Mouse (Mus musculus) neural tube, embryonic 15.5 days (tissue): ENCODE measurements at regions not wholly inside any gene's neighbourhood (a gene's known extent, or its start where the extent isn't known, plus 50 kb on each side); places are given as distances from the start of the nearest gene placed in this dataset.

Experiments
- ATAC-seq: fragments of 200-750 bp; cut with Nextera tagmentation; 2 replicates; pipeline ENCODE4 v1.8.0; 2017; ENCODE audit warnings: mild to moderate bottlenecking, moderate TSS enrichment, moderate library complexity; ENCODE audit not compliant: low FRiP score
- H3K27ac ChIP-seq: fragments of 300-500 bp; sonication (generic); replicated peaks from 2 replicates; pipeline ENCODE4 v1.5.1; 2015; ENCODE audit warnings: mild to moderate bottlenecking, inconsistent platforms
- H3K27me3 ChIP-seq: fragments of 300-500 bp; sonication (generic); replicated peaks from 2 replicates; pipeline ENCODE4 v1.6.1; 2015; ENCODE audit warnings: inconsistent platforms
- H3K36me3 ChIP-seq: fragments of 300-500 bp; sonication (generic); 2 replicates; pipeline ENCODE4 v1.6.1; 2015; ENCODE audit warnings: inconsistent platforms
- H3K4me1 ChIP-seq: fragments of 300-500 bp; sonication (generic); 2 replicates; pipeline ENCODE4 v1.6.1; 2015; ENCODE audit warnings: inconsistent platforms
- H3K4me2 ChIP-seq: fragments of 300-500 bp; sonication (generic); 2 replicates; pipeline ENCODE4 v1.6.1; 2015; ENCODE audit warnings: inconsistent platforms, mild to moderate bottlenecking, moderate library complexity
- H3K4me3 ChIP-seq: fragments of 300-500 bp; sonication (generic); replicated peaks from 2 replicates; pipeline ENCODE4 v1.5.1; 2015; ENCODE audit warnings: mild to moderate bottlenecking, inconsistent platforms
- H3K9ac ChIP-seq: fragments of 300-500 bp; sonication (generic); replicated peaks from 2 replicates; pipeline ENCODE4 v1.6.1; 2015; ENCODE audit warnings: mild to moderate bottlenecking, inconsistent platforms
- H3K9me3 ChIP-seq: fragments of 300-500 bp; sonication (generic); replicated peaks from 2 replicates; pipeline ENCODE4 v1.6.1; 2016; ENCODE audit warnings: inconsistent platforms
- WGBS: fragments of 180-500 bp; shearing (Covaris S2); methylation state at CpG from one replicate; pipeline ENCODE4 v1.1.7; 2015; ENCODE audit warnings: mixed read lengths; 5-methylcytosine and 5-hydroxymethylcytosine counted together

DNA sequence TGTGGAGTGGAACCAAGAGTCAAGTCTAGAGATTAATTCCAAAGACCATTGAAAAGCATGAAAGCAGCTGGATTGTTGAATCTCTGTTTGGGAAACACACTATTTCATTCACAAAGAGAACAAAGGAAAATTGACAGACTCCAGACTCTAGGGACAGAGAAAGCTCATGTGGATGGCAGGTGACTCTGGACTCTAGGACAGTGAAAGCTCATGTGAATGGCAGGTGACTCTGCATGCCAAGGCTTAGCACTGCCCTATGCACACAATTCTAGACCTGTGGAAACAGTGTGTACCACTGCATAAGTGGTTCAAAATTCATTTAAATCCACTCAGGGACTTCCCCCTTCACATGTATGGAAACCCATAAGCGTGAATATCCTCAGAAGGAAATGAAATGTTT lies 486.0 kb upstream of the Fam92a start:
- Histone ChIP-seq H3K9ac (no peak overlapping the region), H3K4me1 (peaks cover 19% of the 10 kb centered on the region), H3K36me3 (no peaks in the 10 kb centered on the region), H3K4me2 (no peak overlapping the region), H3K27ac (no peak overlapping the region), H3K27me3 (no peaks in the 10 kb centered on the region), H3K4me3 (no peak overlapping the region), H3K9me3 (no peaks in the 10 kb centered on the region)
- 85% methylated on average over 1 of the region's 1 CpGs for WGBS
- no peak for ATAC-seq

DNA sequence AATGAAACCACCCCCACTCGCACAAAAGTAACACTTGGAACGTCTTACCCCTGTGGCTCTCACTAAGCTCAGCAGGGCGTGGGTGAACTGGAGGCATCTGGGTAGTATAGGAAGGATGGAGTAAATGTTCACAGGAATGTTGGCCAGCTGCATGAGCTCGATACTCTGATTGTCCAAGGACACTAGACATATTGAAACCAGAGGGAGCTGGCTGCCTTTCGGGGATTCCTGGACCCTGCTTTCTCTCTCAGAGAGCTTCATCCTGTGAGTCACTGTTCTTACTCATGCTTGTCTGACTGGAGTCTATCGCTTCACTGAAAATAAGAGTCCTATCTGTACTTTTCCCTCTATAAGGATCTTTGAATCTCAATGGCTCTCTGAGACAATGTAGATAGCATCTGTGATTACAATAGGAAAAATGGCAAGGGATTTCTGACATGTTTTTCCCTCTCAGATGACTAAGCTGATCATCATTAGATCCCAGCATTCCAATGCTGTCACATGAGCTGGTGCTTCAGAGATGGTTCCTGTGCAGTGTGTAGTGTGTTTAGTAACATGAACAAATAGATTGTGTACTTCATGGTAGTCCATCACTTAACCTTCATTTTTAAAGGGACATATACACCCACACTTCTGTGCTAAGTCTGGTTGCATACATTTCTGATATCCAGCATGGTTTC lies 485.2 kb upstream of the Fam92a start:
- H3K4me2 ChIP-seq, result no peak overlapping the region
- H3K9ac ChIP-seq, result no peak overlapping the region
- H3K9me3 ChIP-seq, result no peaks in the 10 kb centered on the region
- WGBS, result 85% methylated on average over 6 of the region's 6 CpGs
- ATAC-seq, result no peak; the same call in 1 of the 2 replicates
- no peaks in the 10 kb centered on the region for H3K27me3 ChIP-seq
- peaks cover 19% of the 10 kb centered on the region for H3K4me1 ChIP-seq
- H3K4me3 ChIP-seq, result no peak overlapping the region
- H3K36me3 ChIP-seq, result no peaks in the 10 kb centered on the region
- H3K27ac ChIP-seq, result no peak overlapping the region

DNA sequence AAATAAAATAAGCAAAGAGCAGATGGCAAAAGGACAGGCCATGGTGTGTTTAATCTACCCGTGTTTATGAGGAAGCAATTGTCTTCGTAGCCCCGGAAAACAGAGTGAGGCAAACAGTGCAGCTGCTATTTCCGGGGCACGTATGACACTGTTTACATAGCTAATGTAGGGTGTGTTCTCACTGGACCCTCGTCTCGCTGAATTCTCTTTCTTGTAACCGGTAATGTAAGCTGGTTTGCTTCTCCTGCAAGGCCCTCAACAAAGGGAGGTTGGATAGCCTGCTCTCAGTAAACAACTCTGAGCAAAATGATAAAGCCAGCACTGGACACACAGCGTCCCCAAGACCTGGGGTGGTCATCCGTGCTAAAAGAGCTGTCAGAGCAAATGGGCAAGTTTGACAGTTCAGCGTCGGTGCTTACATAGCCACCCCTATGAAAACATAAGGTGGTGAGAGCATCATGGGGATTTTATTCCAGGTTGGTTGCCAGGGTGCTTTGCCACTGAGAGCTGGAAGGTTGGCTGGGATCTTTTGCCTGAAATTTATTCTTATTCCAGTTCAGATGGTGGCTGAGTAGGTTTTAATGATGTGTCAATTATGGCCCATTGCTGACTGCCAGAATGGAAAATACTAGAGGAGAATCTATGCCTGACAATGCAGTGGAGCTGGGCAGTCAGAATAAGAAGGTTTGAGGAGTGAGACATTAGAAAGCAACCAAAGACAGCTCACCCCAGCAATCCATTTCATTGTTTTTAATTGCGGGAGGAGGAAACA lies 483.8 kb upstream of the Fam92a start:
- H3K27me3 ChIP-seq, result no peaks in the 10 kb centered on the region
- peak overlapping the region; percentile 49 for H3K27ac ChIP-seq
- no peak overlapping the region for H3K4me3 ChIP-seq
- no peaks in the 10 kb centered on the region for H3K36me3 ChIP-seq
- WGBS, result 28% methylated on average over 13 of the region's 13 CpGs
- H3K4me2 ChIP-seq, result peak overlapping the region; percentile 37
- peaks cover 19% of the 10 kb centered on the region for H3K4me1 ChIP-seq
- H3K9me3 ChIP-seq, result no peaks in the 10 kb centered on the region
- ATAC-seq, result peak; percentile 70
- 0 out of 2 replicates have a peak overlapping the region, but pooled peaks have one; percentile 1 for H3K9ac ChIP-seq

DNA sequence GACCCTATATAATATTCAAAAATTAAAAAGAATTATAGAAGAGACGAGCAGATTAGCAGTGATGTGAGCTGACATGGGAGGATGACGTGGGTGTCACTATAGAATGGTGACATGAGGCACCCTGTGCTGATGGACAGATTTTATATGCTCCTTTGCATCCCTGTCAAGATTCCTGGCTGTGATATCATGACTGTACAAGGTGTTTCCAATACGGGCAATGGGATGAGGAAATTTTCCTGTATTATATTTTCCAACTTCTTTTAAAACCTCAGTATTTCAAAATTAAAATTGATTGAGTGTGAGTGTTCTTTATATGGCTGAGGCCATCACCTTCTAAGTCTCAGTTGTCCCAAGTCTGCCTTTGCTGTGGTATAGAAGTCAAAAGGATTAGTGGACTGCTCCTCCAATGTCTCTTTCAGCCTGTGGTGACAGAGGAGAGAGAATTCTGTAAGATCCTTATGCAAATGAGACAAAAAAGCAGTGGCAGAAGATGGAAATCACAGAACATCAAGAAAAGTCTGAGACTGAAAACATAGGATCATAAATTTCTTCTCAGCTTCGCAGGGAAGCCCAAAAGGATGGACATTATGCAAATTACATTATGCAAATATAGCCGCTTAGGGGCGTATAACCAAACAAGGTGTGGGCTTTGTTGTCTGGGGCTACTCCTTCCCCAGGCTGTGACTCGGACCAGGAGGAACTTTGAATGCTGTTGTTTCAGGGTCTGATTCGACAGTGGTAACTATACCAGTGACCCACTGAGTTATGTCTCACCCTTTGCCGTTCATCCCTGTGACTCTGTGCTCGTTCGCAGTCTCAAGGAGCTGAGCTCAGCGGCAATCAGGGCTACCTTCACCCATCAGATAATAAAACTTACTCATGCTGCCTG lies 483.0 kb upstream of the Fam92a start:
- H3K9ac ChIP-seq, result 0 out of 2 replicates have a peak overlapping the region, but pooled peaks have one; percentile 1
- H3K4me2 ChIP-seq, result peak overlapping the region; percentile 37
- H3K27me3 ChIP-seq, result no peaks in the 10 kb centered on the region
- peak; percentile 76 for ATAC-seq
- peaks cover 19% of the 10 kb centered on the region for H3K4me1 ChIP-seq
- no peaks in the 10 kb centered on the region for H3K36me3 ChIP-seq
- peak overlapping the region; percentile 49 for H3K27ac ChIP-seq
- 29% methylated on average over 12 of the region's 12 CpGs for WGBS
- no peak overlapping the region for H3K4me3 ChIP-seq
- H3K9me3 ChIP-seq, result no peaks in the 10 kb centered on the region

DNA sequence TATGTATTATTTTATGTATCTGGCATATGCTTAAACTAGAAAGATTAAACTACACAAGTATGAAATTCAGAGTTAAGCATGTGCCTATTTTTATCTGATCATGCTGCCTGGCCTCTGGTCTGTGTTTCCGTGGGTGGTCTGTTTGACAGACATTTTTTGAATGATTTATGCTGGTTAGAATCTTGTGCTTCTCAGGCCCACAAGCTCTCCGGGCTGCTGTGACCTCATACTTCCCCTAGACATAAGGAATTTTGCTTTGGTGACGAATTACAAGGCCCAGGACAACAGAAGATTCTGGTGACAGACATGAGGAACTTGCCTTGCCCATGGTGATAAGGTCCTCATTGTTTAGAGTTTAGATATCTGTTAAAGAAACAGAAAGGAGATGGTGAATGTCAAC lies 475.9 kb upstream of the Fam92a start:
- no peaks in the 10 kb centered on the region for H3K27me3 ChIP-seq
- no peak overlapping the region for H3K9ac ChIP-seq
- H3K9me3 ChIP-seq, result no peaks in the 10 kb centered on the region
- no peaks in the 10 kb centered on the region for H3K36me3 ChIP-seq
- 76% methylated on average over 3 of the region's 3 CpGs for WGBS
- ATAC-seq, result no peak
- H3K4me1 ChIP-seq, result no peaks in the 10 kb centered on the region
- H3K27ac ChIP-seq, result no peak overlapping the region
- H3K4me2 ChIP-seq, result no peak overlapping the region
- no peak overlapping the region for H3K4me3 ChIP-seq

DNA sequence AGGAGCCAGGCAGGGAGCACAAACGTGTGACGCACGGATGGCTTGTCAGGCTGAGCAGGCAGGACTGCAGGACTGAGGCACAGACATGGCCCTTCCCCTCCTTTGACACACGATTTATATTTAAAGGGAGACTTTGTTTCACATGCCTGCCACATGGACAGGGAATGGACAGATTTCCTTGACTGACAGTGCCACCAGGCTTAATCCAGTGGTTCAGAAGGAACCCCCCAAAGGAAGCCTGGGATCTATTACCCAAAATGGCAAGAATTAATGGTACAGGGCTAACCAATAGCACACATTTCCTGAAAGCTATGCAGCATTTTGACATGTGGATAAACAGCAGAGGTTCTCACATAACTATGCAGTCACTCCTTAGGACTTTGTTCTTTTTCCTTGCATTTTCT lies 470.7 kb upstream of the Fam92a start:
- Histone ChIP-seq H3K9me3 (no peaks in the 10 kb centered on the region), H3K4me2 (no peak overlapping the region), H3K9ac (no peak overlapping the region), H3K4me1 (no peaks in the 10 kb centered on the region), H3K4me3 (no peak overlapping the region), H3K36me3 (no peaks in the 10 kb centered on the region), H3K27me3 (no peaks in the 10 kb centered on the region), H3K27ac (no peak overlapping the region)
- WGBS, result 41% methylated on average over 4 of the region's 4 CpGs
- ATAC-seq, result no peak

DNA sequence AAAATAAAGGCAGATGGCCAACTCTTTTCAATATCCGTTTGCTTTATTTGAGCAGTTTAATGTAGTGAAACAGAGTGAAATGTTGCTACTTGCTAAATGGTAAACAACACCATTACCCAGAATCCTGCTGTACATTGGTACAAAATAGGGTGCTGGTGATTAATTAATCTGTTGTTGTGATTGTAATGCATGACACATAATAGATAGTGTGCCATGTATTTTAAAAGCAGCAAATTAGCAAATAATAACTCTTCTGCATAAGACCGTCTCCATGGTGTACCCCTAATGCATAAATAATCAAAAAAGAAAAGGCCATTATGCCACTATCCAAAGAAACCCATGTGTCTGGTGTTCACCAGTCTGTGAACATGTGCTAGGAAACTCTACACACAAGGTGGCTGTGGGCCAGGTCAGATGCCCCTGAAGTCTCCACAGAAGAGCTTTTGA lies 457.6 kb upstream of the Fam92a start:
- H3K9ac ChIP-seq, result no peak overlapping the region
- peaks cover 4% of the 10 kb centered on the region; the same call in 1 of the 2 replicates for H3K4me1 ChIP-seq
- no peaks in the 10 kb centered on the region for H3K27me3 ChIP-seq
- no peak overlapping the region for H3K4me2 ChIP-seq
- H3K4me3 ChIP-seq, result no peak overlapping the region
- no peaks in the 10 kb centered on the region for H3K9me3 ChIP-seq
- ATAC-seq, result peak; percentile 80
- WGBS, result 17% methylated on average over 2 of the region's 2 CpGs
- H3K36me3 ChIP-seq, result no peaks in the 10 kb centered on the region
- no peak overlapping the region for H3K27ac ChIP-seq

DNA sequence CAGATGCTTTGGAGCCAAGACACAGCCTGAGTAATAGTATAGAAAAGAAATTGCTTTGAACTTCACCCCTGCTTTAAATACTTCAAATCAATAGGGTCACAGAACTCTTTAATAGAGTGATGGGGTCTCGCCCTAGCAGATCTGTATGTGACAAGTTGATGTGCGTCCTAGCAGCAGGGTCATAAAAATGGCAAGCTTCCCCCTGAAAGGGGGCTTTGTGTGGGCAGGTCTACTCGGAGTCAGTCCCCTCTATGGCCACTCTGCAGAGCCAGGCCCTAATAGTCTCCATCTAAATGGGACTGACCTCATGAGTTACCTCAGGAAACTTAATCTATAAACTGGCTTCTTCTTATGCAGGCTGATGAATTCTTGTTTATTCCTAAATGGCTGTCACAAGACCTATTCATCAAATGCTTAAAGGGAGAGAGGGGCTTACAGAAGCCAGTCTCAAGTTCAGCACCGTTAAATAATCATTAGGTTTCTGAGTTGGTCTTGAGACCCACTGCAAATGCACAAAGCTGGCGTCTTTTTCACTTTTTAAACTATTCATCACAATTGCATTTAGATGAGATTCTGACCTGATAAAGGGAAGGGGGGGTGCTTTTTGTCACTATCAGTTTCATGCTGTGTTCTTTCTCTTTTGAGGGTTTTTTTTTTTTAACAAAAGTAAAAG lies 457.0 kb upstream of the Fam92a start:
- no peaks in the 10 kb centered on the region for H3K27me3 ChIP-seq
- no peak overlapping the region for H3K27ac ChIP-seq
- no peaks in the 10 kb centered on the region for H3K36me3 ChIP-seq
- H3K9me3 ChIP-seq, result no peaks in the 10 kb centered on the region
- no peak overlapping the region for H3K4me3 ChIP-seq
- no peak overlapping the region for H3K4me2 ChIP-seq
- no peak overlapping the region for H3K9ac ChIP-seq
- H3K4me1 ChIP-seq, result peaks cover 4% of the 10 kb centered on the region; the same call in 1 of the 2 replicates
- no peak for ATAC-seq
- WGBS, result 14% methylated on average over 5 of the region's 5 CpGs

DNA sequence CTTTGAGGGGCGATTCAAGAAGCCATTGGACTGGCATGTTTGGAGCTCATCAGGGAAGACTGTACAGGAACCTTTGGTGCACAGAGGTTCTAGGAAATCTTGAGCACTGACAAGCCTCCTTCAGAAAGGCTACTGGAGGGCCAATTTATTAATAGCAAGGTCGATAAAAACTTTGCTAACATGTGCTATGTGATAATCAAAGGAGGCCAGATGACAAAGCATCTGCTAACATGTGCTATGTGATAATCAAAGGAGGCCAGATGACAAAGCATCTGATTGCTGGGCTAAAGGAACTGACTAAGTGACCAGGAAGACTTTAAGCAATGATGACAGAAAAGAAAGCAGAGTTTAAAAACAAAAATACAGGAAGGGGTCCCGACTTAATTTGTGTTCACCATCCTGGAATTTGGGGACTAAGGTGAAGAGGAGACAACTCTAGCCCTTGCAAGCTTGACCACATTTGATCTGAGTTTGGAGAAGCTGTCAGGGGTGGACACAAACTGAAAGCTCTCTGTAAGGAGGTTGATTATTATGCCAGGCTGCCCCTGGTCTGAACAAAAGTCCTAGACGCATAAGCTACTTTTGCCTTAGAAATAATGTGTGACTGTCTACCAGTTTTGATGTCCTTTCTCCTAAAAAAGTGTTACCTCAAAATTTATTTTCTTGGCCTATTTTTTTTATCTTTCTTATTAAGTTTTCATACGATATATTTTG lies 455.5 kb upstream of the Fam92a start:
- ATAC-seq, result no peak
- no peak overlapping the region for H3K27ac ChIP-seq
- no peaks in the 10 kb centered on the region for H3K36me3 ChIP-seq
- H3K4me3 ChIP-seq, result no peak overlapping the region
- no peak overlapping the region for H3K4me2 ChIP-seq
- WGBS, result 77% methylated on average over 5 of the region's 5 CpGs
- H3K9me3 ChIP-seq, result no peaks in the 10 kb centered on the region
- peaks cover 4% of the 10 kb centered on the region; the same call in 1 of the 2 replicates for H3K4me1 ChIP-seq
- H3K9ac ChIP-seq, result no peak overlapping the region
- no peaks in the 10 kb centered on the region for H3K27me3 ChIP-seq

DNA sequence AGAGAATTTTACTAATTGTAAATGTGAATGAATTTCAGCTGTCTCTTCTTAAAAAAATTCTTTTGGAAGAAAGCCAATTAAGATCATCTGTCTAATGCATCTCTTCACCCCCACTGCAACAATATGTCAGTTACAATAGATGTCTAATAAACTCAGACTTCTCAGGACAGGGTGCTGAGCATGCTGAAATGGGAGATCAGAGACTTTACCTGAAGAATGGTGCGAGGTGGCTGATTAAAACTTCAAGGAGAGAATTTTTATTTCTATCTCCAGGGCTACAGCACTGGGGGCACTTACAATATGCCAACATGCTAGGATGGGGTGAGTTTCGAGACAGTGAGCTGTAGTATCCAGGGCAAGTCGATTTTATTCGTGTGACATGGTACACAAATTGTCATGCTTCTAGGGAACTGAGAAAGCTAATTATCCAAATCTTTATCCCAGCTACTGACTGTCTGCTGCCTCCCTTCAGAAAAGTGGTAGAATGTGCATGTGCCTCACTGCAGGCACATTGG lies 449.0 kb upstream of the Fam92a start:
- 0 out of 2 replicates have a peak, but pooled peaks have one; percentile 11 for ATAC-seq
- Histone ChIP-seq H3K4me2 (no peak overlapping the region), H3K9ac (no peak overlapping the region), H3K27me3 (no peaks in the 10 kb centered on the region), H3K9me3 (no peaks in the 10 kb centered on the region), H3K4me3 (no peak overlapping the region), H3K27ac (no peak overlapping the region), H3K36me3 (no peaks in the 10 kb centered on the region), H3K4me1 (no peaks in the 10 kb centered on the region)
- WGBS, result 53% methylated on average over 4 of the region's 4 CpGs
